In genomic region chr9:32503995-32504451, GRCm38 (mm10) we compare ENCODE assay signal across 8 mouse cellular contexts. TPM values are rescaled to one million over a fixed set of nuclear protein-coding genes. Genes with fewer than 3 reads are reported as not detected.
DNase-seq lines count a peak whose midpoint lies in the region; ATAC-seq and TF ChIP-seq lines count a peak whose summit lies in the region.
"Had no signal": no experiment of that assay in that cellular context is flagged by ENCODE, and none has a peak within 500 bp of the region (broad histone marks: within the 10 kb centered on the region; RNA-seq: fewer than 3 reads in every experiment).

No protein-coding gene starts in this region.

- H3K36me3 ChIP-seq in megakaryocyte, embryonic 14.5 days (replicated peaks; ENCODE audit: low read length) = peaks cover 97% of the 10 kb centered on the region
- no peaks in the 10 kb centered on the region for H3K36me3 ChIP-seq in small intestine, adult 2 months (ENCODE audit: control insufficient read depth, insufficient read depth, low read length)
- no peaks in the 10 kb centered on the region for H3K36me3 ChIP-seq in forebrain, embryonic 12.5 days (replicated peaks)
- H3K36me3 ChIP-seq: limb, embryonic 13.5 days had no signal

- peaks cover 100% of the 10 kb centered on the region for H3K4me1 ChIP-seq in megakaryocyte, embryonic 14.5 days
- H3K4me1 ChIP-seq in brown adipose tissue, adult 24 weeks (ENCODE audit: control insufficient read depth, insufficient read depth, insufficient read length, low read length) = peaks cover 67% of the 10 kb centered on the region
- peaks cover 22% of the 10 kb centered on the region; the same call in 1 of the 2 replicates for H3K4me1 ChIP-seq in small intestine, adult 2 months (ENCODE audit: control insufficient read depth, insufficient read depth, insufficient read length, low read length)
- H3K4me1 ChIP-seq in forebrain, embryonic 12.5 days = no peaks in the 10 kb centered on the region

- no peaks in the 10 kb centered on the region for H3K27me3 ChIP-seq in megakaryocyte, embryonic 14.5 days (replicated peaks)
- no peaks in the 10 kb centered on the region for H3K27me3 ChIP-seq in small intestine, adult 2 months (ENCODE audit: control insufficient read depth, insufficient read depth, low read length)
- no peaks in the 10 kb centered on the region for H3K27me3 ChIP-seq in forebrain, embryonic 12.5 days
- H3K27me3 ChIP-seq: limb, embryonic 13.5 days had no signal

- H3K4me2 ChIP-seq in forebrain, embryonic 12.5 days = no peak overlapping the region
- H3K4me2 ChIP-seq: limb, embryonic 13.5 days had no signal

- no peak for TF ChIP-seq CTCF in small intestine, adult 2 months (IDR thresholded peaks at IDR 0.05; ENCODE audit: extremely low read depth, insufficient read length, insufficient replicate concordance, low read depth, low read length)

- peak; percentile 40 to 49 for DNase-seq in kidney, adult 8-10 months

- H3K9me3 ChIP-seq in megakaryocyte, embryonic 14.5 days = no peaks in the 10 kb centered on the region
- H3K9me3 ChIP-seq in forebrain, embryonic 12.5 days = no peaks in the 10 kb centered on the region
- H3K9me3 ChIP-seq: limb, embryonic 13.5 days had no signal

- H3K4me3 ChIP-seq in megakaryocyte, embryonic 14.5 days (replicated peaks) = peak overlapping the region; percentile 71
- 0 out of 2 replicates have a peak overlapping the region, but pooled peaks have one; percentile 5 for H3K4me3 ChIP-seq in brown adipose tissue, adult 24 weeks (ENCODE audit: insufficient read depth, low read depth, low read length)
- no peak overlapping the region for H3K4me3 ChIP-seq in small intestine, adult 2 months (ENCODE audit: low read depth, low read length)
- H3K4me3 ChIP-seq in forebrain, embryonic 12.5 days (replicated peaks) = no peak overlapping the region
- H3K4me3 ChIP-seq: limb, embryonic 13.5 days had no signal

- H3K27ac ChIP-seq in brown adipose tissue, adult 24 weeks (replicated peaks; ENCODE audit: low read depth, low read length) = peak overlapping the region; percentile 94
- peak overlapping the region; percentile 76 for H3K27ac ChIP-seq in small intestine, adult 2 months (ENCODE audit: insufficient read depth, low read depth, low read length)
- H3K27ac ChIP-seq in forebrain, embryonic 12.5 days = no peak overlapping the region

- no peak for ATAC-seq in megakaryocyte, adult 5-6 weeks (ENCODE audit: poor library complexity, severe bottlenecking)
- ATAC-seq in erythroblast, adult 5-6 weeks (replicated peaks; ENCODE audit: low FRiP score, poor library complexity, severe bottlenecking) = no peak
- ATAC-seq in forebrain, embryonic 12.5 days (ENCODE audit: low FRiP score) = no peak

- TF ChIP-seq POLR2A in small intestine, adult 2 months (IDR thresholded peaks at IDR 0.05; ENCODE audit: low read depth, low read length) = no peak

- no peak overlapping the region for H3K9ac ChIP-seq in forebrain, embryonic 12.5 days
- H3K9ac ChIP-seq: limb, embryonic 13.5 days had no signal

- 57% methylated on average over 11 of the region's 11 CpGs for WGBS in small intestine, adult 2 months
- WGBS in forebrain, embryonic 12.5 days = 78% methylated on average over 11 of the region's 11 CpGs

RNA-seq across cellular contexts. Expression of gene Fli1, which starts 38.6 kb away (rescaled TPM):
- polyA plus RNA-seq in megakaryocyte, embryonic 14.5 days (2012; ENCODE audit: insufficient read depth, low replicate concordance) = 20.8 and 61.7 TPM in 2 replicates
- total RNA-seq in megakaryocyte, adult 5-6 weeks (2015) = 89.0 and 92.7 TPM in 2 replicates
- total RNA-seq in megakaryocyte, adult 5-6 weeks (2017) = 95.8 and 106 TPM in 2 replicates
- 11.7 and 19.1 TPM in 2 replicates for polyA plus RNA-seq in brown adipose tissue, adult 24 weeks (2012; ENCODE audit: insufficient read depth, insufficient read length, missing spikeins)
- polyA plus RNA-seq in small intestine, adult 2 months (2012; rRNA removed) = 1.8 and 3.1 TPM in 2 replicates
- 27.3 and 30.5 TPM in 2 replicates for total RNA-seq in erythroblast, adult 5-6 weeks (2015; ENCODE audit: low replicate concordance)
- total RNA-seq in erythroblast, adult 5-6 weeks (2017; ENCODE audit: low replicate concordance) = 21.7 and 26.2 TPM in 2 replicates
- 9.4 and 9.8 TPM in 2 replicates for polyA plus RNA-seq in forebrain, embryonic 12.5 days (2016; fragmentation: Nextera tagmentation; extraction: Ambion mirVana)

Comparison
In these comparisons a context has a peak if more than half of its experiments do, and no peak if none do; other contexts are left out.
1. H3K4me3 ChIP-seq: peak in megakaryocyte, embryonic 14.5 days (single experiment) and brown adipose tissue, adult 24 weeks (single experiment); none in small intestine, adult 2 months (single experiment) and forebrain, embryonic 12.5 days (single experiment).